Mouse (Mus musculus): ENCODE measurements around the gene Scly. TPM values are rescaled to one million over a fixed set of nuclear protein-coding genes. Genes with fewer than 3 reads are reported as not detected.

Scly gene
- polyA plus RNA-seq, 1 experiment from 2014 or later = 23.7 TPM

- WGBS = 94% methylated on average over 3 of the region's 3 CpGs
- DNase-seq (ENCODE audit: low spot score) (no peak), ATAC-seq (replicated peaks; ENCODE audit: low FRiP score, low read depth) (no peak)
- TF ChIP-seq CTCF (IDR thresholded peaks at IDR 0.05; ENCODE audit: low read depth) = no peak
- Histone ChIP-seq H3K9me3 (replicated peaks; ENCODE audit: low read length) (no peaks in the 10 kb centered on the region), H3K4me3 (replicated peaks; ENCODE audit: low read depth, low read length) (no peak overlapping the region), H3K4me1 (replicated peaks; ENCODE audit: insufficient read depth, low read length) (no peaks in the 10 kb centered on the region), H3K36me3 (ENCODE audit: insufficient read depth, low read length) (peaks cover 40% of the 10 kb centered on the region), H3K27me3 (ENCODE audit: insufficient read depth, low read length) (no peaks in the 10 kb centered on the region), H3K27ac (no peak overlapping the region), H3K9ac (ENCODE audit: low read depth, low read length) (no peak overlapping the region), H3K4me2 (ENCODE audit: low read length) (no peak overlapping the region)
Measured at GRCm38 (mm10) chr1:91278410-91279119, 19.6 kb upstream of the Scly start.

GRCm38 (mm10) chr1:91279126-91279525 lies 19.0 kb upstream of the Scly start:
- H3K9me3 ChIP-seq (replicated peaks; ENCODE audit: low read length) = no peaks in the 10 kb centered on the region

GRCm38 (mm10) chr1:91282582-91282981 lies 15.6 kb upstream of the Scly start:
- no peak for DNase-seq (ENCODE audit: low spot score)
- Histone ChIP-seq H3K9ac (ENCODE audit: low read depth, low read length) (no peak overlapping the region), H3K9me3 (replicated peaks; ENCODE audit: low read length) (no peaks in the 10 kb centered on the region), H3K36me3 (ENCODE audit: insufficient read depth, low read length) (peaks cover 47% of the 10 kb centered on the region), H3K27me3 (ENCODE audit: insufficient read depth, low read length) (no peaks in the 10 kb centered on the region), H3K4me2 (ENCODE audit: low read length) (no peak overlapping the region), H3K4me1 (replicated peaks; ENCODE audit: insufficient read depth, low read length) (no peaks in the 10 kb centered on the region), H3K4me3 (replicated peaks; ENCODE audit: low read depth, low read length) (no peak overlapping the region), H3K27ac (no peak overlapping the region)
- ATAC-seq (replicated peaks; ENCODE audit: low FRiP score, low read depth) = no peak
- TF ChIP-seq CTCF (IDR thresholded peaks at IDR 0.05; ENCODE audit: low read depth) = no peak
- WGBS = 78% methylated on average over 1 of the region's 1 CpGs

More at GRCm38 (mm10) chr1:91279126-91279525, 19.0 kb upstream of the Scly start:
- ATAC-seq (replicated peaks; ENCODE audit: low FRiP score, low read depth) = no peak
- 62% methylated on average over 1 of the region's 1 CpGs for WGBS
- Histone ChIP-seq H3K27ac (no peak overlapping the region), H3K36me3 (ENCODE audit: insufficient read depth, low read length) (peaks cover 40% of the 10 kb centered on the region), H3K4me1 (replicated peaks; ENCODE audit: insufficient read depth, low read length) (no peaks in the 10 kb centered on the region), H3K27me3 (ENCODE audit: insufficient read depth, low read length) (no peaks in the 10 kb centered on the region), H3K4me2 (ENCODE audit: low read length) (no peak overlapping the region), H3K9ac (ENCODE audit: low read depth, low read length) (no peak overlapping the region), H3K4me3 (replicated peaks; ENCODE audit: low read depth, low read length) (no peak overlapping the region)
- no peak for TF ChIP-seq CTCF (IDR thresholded peaks at IDR 0.05; ENCODE audit: low read depth)
- no peak for DNase-seq (ENCODE audit: low spot score)

GRCm38 (mm10) chr1:91289375-91289774 lies 8.8 kb upstream of the Scly start:
- Histone ChIP-seq H3K4me1 (replicated peaks; ENCODE audit: insufficient read depth, low read length) (no peaks in the 10 kb centered on the region), H3K9me3 (replicated peaks; ENCODE audit: low read length) (no peaks in the 10 kb centered on the region), H3K9ac (ENCODE audit: low read depth, low read length) (no peak overlapping the region), H3K4me3 (replicated peaks; ENCODE audit: low read depth, low read length) (no peak overlapping the region), H3K4me2 (ENCODE audit: low read length) (no peak overlapping the region), H3K27ac (no peak overlapping the region), H3K36me3 (ENCODE audit: insufficient read depth, low read length) (peaks cover 24% of the 10 kb centered on the region; the same call in 1 of the 2 replicates), H3K27me3 (ENCODE audit: insufficient read depth, low read length) (no peaks in the 10 kb centered on the region)
- whole genome bisulfite sequencing = 96% methylated on average over 1 of the region's 1 CpGs
- ATAC-seq (replicated peaks; ENCODE audit: low FRiP score, low read depth) = no peak
- TF ChIP-seq CTCF (IDR thresholded peaks at IDR 0.05; ENCODE audit: low read depth) = no peak
- no peak for DNase-seq (ENCODE audit: low spot score)

- Histone ChIP-seq H3K36me3 (ENCODE audit: insufficient read depth, low read length) (0 out of 2 replicates have a peak, but pooled peaks cover 6% of the 10 kb centered on the region), H3K27me3 (ENCODE audit: insufficient read depth, low read length) (no peaks in the 10 kb centered on the region), H3K4me1 (replicated peaks; ENCODE audit: insufficient read depth, low read length) (no peaks in the 10 kb centered on the region), H3K27ac (peak overlapping the region; percentile 56; the same call in 1 of the 2 replicates), H3K4me3 (replicated peaks; ENCODE audit: low read depth, low read length) (no peak overlapping the region), H3K9me3 (replicated peaks; ENCODE audit: low read length) (no peaks in the 10 kb centered on the region), H3K4me2 (ENCODE audit: low read length) (no peak overlapping the region), H3K9ac (ENCODE audit: low read depth, low read length) (no peak overlapping the region)
- 85% methylated on average over 11 of the region's 11 CpGs for WGBS
- ATAC-seq (replicated peaks; ENCODE audit: low FRiP score, low read depth) (no peak), DNase-seq (ENCODE audit: low spot score) (no peak)
- TF ChIP-seq CTCF (IDR thresholded peaks at IDR 0.05; ENCODE audit: low read depth) = no peak
Measured at GRCm38 (mm10) chr1:91292101-91292825, 5.9 kb upstream of the Scly start.

GRCm38 (mm10) chr1:91295544-91295943 lies 2.6 kb upstream of the Scly start:
- no peak overlapping the region for H3K4me3 ChIP-seq (replicated peaks; ENCODE audit: low read depth, low read length)
- DNase-seq (ENCODE audit: low spot score) (no peak), ATAC-seq (replicated peaks; ENCODE audit: low FRiP score, low read depth) (no peak)
- 0 out of 2 replicates have a peak, but pooled peaks cover 9% of the 10 kb centered on the region for H3K4me1 ChIP-seq (replicated peaks; ENCODE audit: insufficient read depth, low read length)
- no peak overlapping the region for H3K27ac ChIP-seq
- H3K9me3 ChIP-seq (replicated peaks; ENCODE audit: low read length) = no peaks in the 10 kb centered on the region
- H3K9ac ChIP-seq (ENCODE audit: low read depth, low read length) = no peak overlapping the region
- WGBS = 92% methylated on average over 6 of the region's 6 CpGs
- H3K4me2 ChIP-seq (ENCODE audit: low read length) = no peak overlapping the region
- no peaks in the 10 kb centered on the region for H3K27me3 ChIP-seq (ENCODE audit: insufficient read depth, low read length)
- 0 out of 2 replicates have a peak, but pooled peaks cover 3% of the 10 kb centered on the region for H3K36me3 ChIP-seq (ENCODE audit: insufficient read depth, low read length)
- TF ChIP-seq CTCF (IDR thresholded peaks at IDR 0.05; ENCODE audit: low read depth) = no peak
